Mouse (Mus musculus) hindbrain, postnatal 0 days (tissue): ENCODE measurements around the gene Cfap70. TPM values are rescaled to one million over a fixed set of nuclear protein-coding genes. Genes with fewer than 3 reads are reported as not detected.

ENCODE experiments used
- ATAC-seq: fragments of 200-750 bp; cut with Nextera tagmentation; 2 replicates; pipeline ENCODE4 v1.8.0; 2017; ENCODE audit warnings: mild to moderate bottlenecking, moderate TSS enrichment, moderate library complexity
- DNase-seq: peaks from one replicate; pipeline ENCODE4 v3.0.0-alpha.2; 2015; ENCODE audit warnings: low spot score
- H3K27ac ChIP-seq: fragments of 300-500 bp; sonication (generic); 2 replicates; pipeline ENCODE4 v1.5.1; 2014; ENCODE audit warnings: mild to moderate bottlenecking
- H3K27me3 ChIP-seq: fragments of 300-500 bp; sonication (generic); 2 replicates; pipeline ENCODE4 v1.6.1; 2014; ENCODE audit warnings: low read length, mixed read lengths; ENCODE audit not compliant: insufficient read depth
- H3K36me3 ChIP-seq: fragments of 300-500 bp; sonication (generic); 2 replicates; pipeline ENCODE4 v1.6.1; 2014; ENCODE audit warnings: low read length, mixed read lengths; ENCODE audit not compliant: insufficient read depth
- H3K4me1 ChIP-seq: fragments of 300-500 bp; sonication (generic); 2 replicates; pipeline ENCODE4 v1.6.1; 2014; ENCODE audit warnings: antibody characterized with exemption, low read length, mixed read lengths; ENCODE audit not compliant: insufficient read depth
- H3K4me2 ChIP-seq: fragments of 300-500 bp; sonication (generic); 2 replicates; pipeline ENCODE4 v1.6.1; 2014; ENCODE audit warnings: low read depth, mild to moderate bottlenecking, low read length, moderate library complexity, mixed read lengths
- H3K4me3 ChIP-seq: fragments of 300-500 bp; sonication (generic); 2 replicates; pipeline ENCODE4 v1.5.1; 2014; ENCODE audit warnings: low read length
- H3K9ac ChIP-seq: fragments of 300-500 bp; sonication (generic); replicated peaks from 2 replicates; pipeline ENCODE4 v1.6.1; 2014; ENCODE audit warnings: mild to moderate bottlenecking, low read length, moderate library complexity, mixed read lengths
- H3K9me3 ChIP-seq: fragments of 300-500 bp; sonication (generic); 2 replicates; pipeline ENCODE4 v1.6.1; 2016; ENCODE audit warnings: low read length, mixed read lengths
- CTCF ChIP-seq: IDR thresholded peaks from 2 replicates; pipeline ENCODE4 v1.5.1; 2016; ENCODE audit warnings: antibody characterized with exemption, control low read depth, low read depth
- WGBS: fragments of 180-500 bp; shearing (Covaris S2); extraction: QIAGEN DNeasy Blood & Tissue Kit; methylation state at CpG from one replicate; pipeline ENCODE4 v1.1.7; 2014; 5-methylcytosine and 5-hydroxymethylcytosine counted together
- polyA plus RNA-seq: library from polyadenylated mRNA; unstranded; fragments of >200 nt; fragmentation: Nextera tagmentation; extraction: Ambion mirVana; gene quantifications from 2 replicates; pipeline ENCODE4 v1.2.1, GENCODE M21; 2015
- total RNA-seq: library from RNA; depleted of rRNA; stranded (reverse); fragments of >200 nt; gene quantifications from 2 replicates; pipeline ENCODE4 v1.2.3, GENCODE M21; 2014

Gene Cfap70
- total and polyA plus RNA-seq, 2 experiments from 2014 or later, result 0.31 to 1.8 TPM

DNA sequence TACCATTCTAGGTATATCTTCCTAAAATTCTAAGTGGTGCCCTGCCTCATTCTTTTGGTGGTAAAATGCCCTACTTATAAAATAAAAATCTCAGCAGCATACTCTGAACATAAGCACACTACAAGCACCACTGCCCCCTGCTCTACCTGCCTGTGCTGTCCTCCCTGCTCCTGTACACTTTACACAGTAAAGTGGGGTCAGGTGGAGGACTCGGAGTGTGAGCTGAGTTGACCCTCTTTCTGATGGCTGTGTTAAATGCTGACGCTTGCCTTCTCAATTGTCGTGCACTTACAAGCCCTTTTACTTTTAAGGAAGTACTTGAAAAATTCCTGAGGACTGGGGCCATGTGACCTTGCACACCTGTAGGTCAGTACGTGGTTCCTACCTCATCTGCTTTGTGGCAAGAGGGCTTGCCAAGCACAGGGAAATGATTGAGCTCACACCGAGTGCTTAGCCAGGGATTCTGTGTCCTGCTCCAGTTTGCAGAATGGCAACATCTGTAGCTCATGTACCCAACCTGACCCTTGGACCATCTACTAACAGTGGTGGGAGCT lies 72.9 kb downstream of the Cfap70 start:
- peaks cover 41% of the 10 kb centered on the region for H3K36me3 ChIP-seq

DNA sequence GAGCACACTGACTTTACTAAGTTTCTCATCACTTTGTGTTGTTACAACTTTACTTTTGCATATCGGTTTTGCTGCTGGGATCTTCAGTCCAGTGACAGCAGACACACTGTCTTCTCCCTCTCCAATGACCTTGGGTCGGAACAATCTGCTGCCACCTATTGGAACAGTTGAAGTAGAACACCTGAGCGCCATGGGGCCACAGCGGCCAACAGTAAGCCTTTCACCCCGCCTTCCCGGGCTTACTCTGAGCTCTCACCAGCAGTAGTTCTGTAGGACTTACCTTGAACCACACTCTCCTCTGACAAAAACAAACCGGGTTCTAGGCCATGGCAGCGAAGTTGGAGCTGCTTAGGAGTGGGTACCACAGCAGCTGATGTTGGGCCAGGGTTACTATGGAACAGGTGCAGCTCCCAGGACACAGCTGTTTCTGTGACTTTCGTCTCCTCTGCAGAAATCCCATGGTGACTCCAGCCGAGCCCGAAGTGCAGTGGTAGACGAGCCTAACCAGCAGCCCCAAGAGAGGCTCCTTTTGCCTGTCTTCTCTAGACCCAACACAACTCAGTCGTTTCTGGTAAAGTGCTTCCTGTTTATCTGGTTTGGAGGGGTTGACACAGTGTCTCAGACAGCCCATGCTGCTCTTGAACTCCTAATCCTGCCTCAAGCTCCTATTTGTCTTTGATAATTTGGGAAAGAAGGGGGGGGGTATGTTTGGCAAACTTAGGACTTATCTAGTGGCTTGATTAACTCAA lies 73.5 kb downstream of the Cfap70 start:
- TF ChIP-seq CTCF, result peak; percentile 64
- peak; percentile 82 for ATAC-seq
- WGBS, result 42% methylated on average over 13 of the region's 13 CpGs
- Histone ChIP-seq H3K9me3 (no peaks in the 10 kb centered on the region), H3K27me3 (no peaks in the 10 kb centered on the region), H3K4me3 (no peak overlapping the region), H3K27ac (no peak overlapping the region), H3K36me3 (peaks cover 47% of the 10 kb centered on the region), H3K4me2 (no peak overlapping the region), H3K4me1 (no peaks in the 10 kb centered on the region), H3K9ac (no peak overlapping the region)
- DNase-seq, result peak; percentile 62

More for the DNA sequence above, 72.9 kb downstream of the Cfap70 start:
- WGBS, result 87% methylated on average over 5 of the region's 5 CpGs
- DNase-seq (no peak), ATAC-seq (no peak)
- Histone ChIP-seq H3K9me3 (no peaks in the 10 kb centered on the region), H3K4me3 (no peak overlapping the region), H3K4me1 (no peaks in the 10 kb centered on the region), H3K9ac (no peak overlapping the region), H3K27me3 (no peaks in the 10 kb centered on the region), H3K27ac (no peak overlapping the region), H3K4me2 (no peak overlapping the region)
- no peak for TF ChIP-seq CTCF

DNA sequence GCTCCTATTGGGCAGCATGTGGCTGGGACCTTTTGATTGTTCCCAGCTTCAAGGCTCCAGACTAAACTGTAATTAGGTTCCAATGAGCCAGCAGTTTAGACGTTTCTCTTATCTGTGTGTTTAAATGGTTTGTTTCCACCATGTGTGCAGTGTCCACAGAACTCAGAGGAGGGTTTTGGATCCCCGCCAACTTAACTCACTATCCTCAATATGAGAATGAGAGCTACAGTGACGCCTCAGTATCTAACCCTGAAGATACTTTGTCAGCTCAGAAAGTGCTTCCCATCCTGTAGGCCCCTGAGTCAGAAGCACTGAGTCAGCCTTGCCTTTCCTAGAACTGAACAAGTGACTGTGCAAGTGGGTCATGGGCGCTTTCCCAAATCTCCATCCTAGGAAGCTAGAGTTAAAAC lies 74.9 kb downstream of the Cfap70 start:
- Histone ChIP-seq H3K4me2 (no peak overlapping the region), H3K27ac (no peak overlapping the region), H3K27me3 (no peaks in the 10 kb centered on the region), H3K36me3 (peaks cover 51% of the 10 kb centered on the region), H3K4me1 (no peaks in the 10 kb centered on the region), H3K4me3 (no peak overlapping the region), H3K9me3 (no peaks in the 10 kb centered on the region), H3K9ac (no peak overlapping the region)
- no peak for TF ChIP-seq CTCF
- 81% methylated on average over 4 of the region's 4 CpGs for WGBS
- no peak for DNase-seq
- no peak for ATAC-seq

DNA sequence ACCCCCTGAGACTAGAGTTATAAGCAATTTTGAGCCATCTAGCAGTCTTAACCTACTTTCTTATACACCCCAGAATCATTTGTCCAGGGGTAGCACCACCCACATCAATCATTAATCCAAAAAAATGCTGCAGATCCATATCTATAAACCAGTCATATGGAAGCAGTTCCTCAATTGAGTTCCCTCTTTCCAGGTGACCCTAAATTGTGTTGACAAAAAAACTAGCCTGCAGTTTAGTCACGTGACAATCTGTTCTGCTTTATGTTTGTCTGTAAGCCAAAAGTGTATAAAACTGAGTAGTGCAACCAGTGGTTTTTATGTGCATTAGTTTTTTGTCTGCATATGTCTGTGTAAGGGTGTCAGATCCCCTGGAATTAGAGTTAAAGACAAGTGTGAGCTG lies 80.2 kb downstream of the Cfap70 start:
- H3K9me3 ChIP-seq, result no peaks in the 10 kb centered on the region
- TF ChIP-seq CTCF, result no peak
- ATAC-seq (no peak), DNase-seq (no peak)
- no peak overlapping the region for H3K4me3 ChIP-seq
- WGBS, result 91% methylated on average over 1 of the region's 1 CpGs
- H3K4me1 ChIP-seq, result no peaks in the 10 kb centered on the region
- H3K9ac ChIP-seq, result no peak overlapping the region
- H3K36me3 ChIP-seq, result peaks cover 50% of the 10 kb centered on the region; the same call in 1 of the 2 replicates
- H3K27ac ChIP-seq, result no peak overlapping the region
- H3K4me2 ChIP-seq, result no peak overlapping the region
- H3K27me3 ChIP-seq, result no peaks in the 10 kb centered on the region

DNA sequence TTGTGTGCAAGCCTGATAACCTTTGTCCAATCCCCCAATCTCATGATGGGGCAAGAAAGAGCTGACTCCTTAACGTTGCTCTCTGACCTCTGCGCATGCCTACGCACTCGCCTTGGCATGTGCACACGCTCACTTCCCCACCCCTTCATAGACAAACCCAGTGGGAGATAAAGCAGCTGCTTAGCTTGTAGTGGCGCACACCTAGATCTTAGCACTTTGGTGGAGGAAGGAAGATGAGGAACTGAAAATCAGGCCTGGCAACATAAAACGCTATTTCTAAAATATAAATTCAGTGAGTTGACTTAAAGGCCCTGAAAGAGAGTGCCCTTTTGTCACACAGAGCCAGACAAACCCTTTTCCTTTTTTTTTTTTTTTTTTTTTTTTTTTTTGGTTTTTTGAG lies 81.2 kb downstream of the Cfap70 start:
- peaks cover 40% of the 10 kb centered on the region; the same call in 1 of the 2 replicates for H3K36me3 ChIP-seq
- TF ChIP-seq CTCF, result no peak
- ATAC-seq (no peak), DNase-seq (no peak)
- H3K4me1 ChIP-seq, result no peaks in the 10 kb centered on the region
- H3K4me2 ChIP-seq, result no peak overlapping the region
- no peaks in the 10 kb centered on the region for H3K27me3 ChIP-seq
- 84% methylated on average over 7 of the region's 7 CpGs for WGBS
- no peak overlapping the region for H3K4me3 ChIP-seq
- no peaks in the 10 kb centered on the region for H3K9me3 ChIP-seq
- H3K27ac ChIP-seq, result no peak overlapping the region
- no peak overlapping the region for H3K9ac ChIP-seq

DNA sequence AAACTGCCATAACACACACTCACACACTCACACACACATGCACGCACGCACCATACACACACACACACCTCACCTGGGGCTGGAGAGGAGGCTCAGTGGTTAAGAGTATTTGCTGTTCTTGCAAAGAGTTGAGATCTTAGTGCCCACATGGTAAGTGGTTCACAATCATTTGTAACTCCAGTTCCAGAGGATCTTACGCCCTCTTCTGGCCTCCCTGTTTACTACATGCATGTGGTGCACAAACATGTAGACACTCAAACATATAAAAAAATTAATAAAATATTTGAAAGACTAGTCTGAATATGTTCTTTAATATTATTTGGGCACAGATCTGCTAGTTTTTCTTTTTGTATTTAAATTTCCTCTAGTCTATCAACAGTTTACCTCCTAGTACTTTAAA lies 83.8 kb downstream of the Cfap70 start:
- Histone ChIP-seq H3K9ac (no peak overlapping the region), H3K4me2 (no peak overlapping the region), H3K27me3 (no peaks in the 10 kb centered on the region), H3K4me1 (no peaks in the 10 kb centered on the region), H3K9me3 (no peaks in the 10 kb centered on the region), H3K36me3 (peaks cover 42% of the 10 kb centered on the region; the same call in 1 of the 2 replicates), H3K27ac (no peak overlapping the region), H3K4me3 (no peak overlapping the region)
- DNase-seq, result no peak
- no peak for ATAC-seq
- 94% methylated on average over 3 of the region's 3 CpGs for WGBS
- TF ChIP-seq CTCF, result no peak

DNA sequence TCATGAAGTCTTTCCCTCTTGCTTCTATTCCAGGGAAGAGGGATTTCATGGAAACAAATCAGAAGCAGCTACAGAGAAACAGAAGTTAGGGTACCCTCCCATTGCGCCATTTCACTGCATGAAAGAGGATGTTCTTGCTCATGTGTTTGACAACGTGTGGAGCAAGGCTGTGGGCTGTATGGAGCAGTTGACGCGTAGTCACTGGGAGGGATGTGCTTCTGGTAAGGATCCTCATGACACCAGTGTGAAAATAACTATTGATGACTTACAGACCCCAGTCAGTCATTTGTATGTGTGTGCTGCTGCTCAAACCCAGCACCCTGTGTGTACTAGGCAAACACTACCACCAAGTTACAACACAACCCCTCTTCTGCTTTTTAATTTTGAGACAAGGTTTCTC lies 88.8 kb downstream of the Cfap70 start:
- Histone ChIP-seq H3K27me3 (no peaks in the 10 kb centered on the region), H3K36me3 (peaks cover 52% of the 10 kb centered on the region), H3K4me1 (no peaks in the 10 kb centered on the region), H3K9ac (no peak overlapping the region), H3K9me3 (no peaks in the 10 kb centered on the region), H3K27ac (no peak overlapping the region), H3K4me3 (no peak overlapping the region), H3K4me2 (no peak overlapping the region)
- DNase-seq (no peak), ATAC-seq (no peak)
- 96% methylated on average over 4 of the region's 4 CpGs for WGBS
- no peak for TF ChIP-seq CTCF
